ENCODE assay signal across 20 mouse cellular contexts in the genomic region with DNA sequence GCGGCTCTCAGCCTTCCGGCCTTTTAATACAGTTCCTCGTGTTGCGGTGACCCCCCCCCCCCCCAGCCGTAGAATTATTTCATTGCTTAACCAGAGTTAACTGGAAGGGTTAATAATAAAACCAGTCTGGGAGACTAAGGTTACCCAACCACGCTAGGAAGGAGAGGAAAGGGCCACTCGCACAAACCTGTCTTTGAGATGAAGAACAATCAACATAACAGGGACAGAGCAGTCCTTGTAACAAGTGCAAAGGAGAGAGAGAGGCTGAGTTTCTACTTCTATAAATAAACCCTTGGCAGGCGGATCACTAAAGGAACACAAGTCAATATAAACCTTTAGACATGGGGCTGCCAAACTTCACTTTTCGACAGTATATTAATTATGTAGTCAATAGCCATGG. TPM values are rescaled to one million over a fixed set of nuclear protein-coding genes. Genes with fewer than 3 reads are reported as not detected.
DNase-seq lines count a peak whose midpoint lies in the region; ATAC-seq and TF ChIP-seq lines count a peak whose summit lies in the region.
"Had no signal": no experiment of that assay in that cellular context is flagged by ENCODE, and none has a peak within 500 bp of the region (broad histone marks: within the 10 kb centered on the region; RNA-seq: fewer than 3 reads in every experiment).

No protein-coding gene starts in this region.

- no peaks in the 10 kb centered on the region for H3K9me3 ChIP-seq in kidney, embryonic 16.5 days (ENCODE audit: low read length)
- H3K9me3 ChIP-seq: embryonic facial prominence, embryonic 10.5 days; hindbrain, embryonic 10.5 days; midbrain, embryonic 12.5 days had no signal

- TF ChIP-seq CTCF in gastrocnemius, adult 2 months (IDR thresholded peaks at IDR 0.05) = no peak

- peaks cover 23% of the 10 kb centered on the region for H3K36me3 ChIP-seq in kidney, embryonic 16.5 days (ENCODE audit: insufficient read depth, low read length)

- intact Hi-C loops in gastrocnemius, adult 2 months (cut with DNase I) = loop anchor here (10.0 kb wide), 2 partner anchors 313 to 353 kb away; no protein-coding TSS in a partner anchor
- intact Hi-C loops in gastrocnemius, postnatal 36 days (cut with DNase I) = no loop called here

- H3K9ac ChIP-seq in kidney, embryonic 16.5 days (replicated peaks; ENCODE audit: low read length) = no peak overlapping the region
- H3K9ac ChIP-seq: midbrain, embryonic 12.5 days had no signal

- DNase-seq in gastrocnemius, adult 2 months = no peak
- DNase-seq in gastrocnemius, postnatal 36 days = no peak
- peak; percentile 33 for DNase-seq in kidney, adult 18-20 months
- peak; percentile 54 for DNase-seq in lung, postnatal 36 days
- DNase-seq in lung, postnatal 14 days = no peak
- no peak for DNase-seq in frontal cortex, postnatal 25 days (ENCODE audit: low spot score in 2 of 2)
- DNase-seq in thymus, postnatal 4 days = no peak
- DNase-seq: adrenal gland, adult 2 months; cerebellum, adult 8-10 months; gastrocnemius, postnatal 10 days; left cerebral cortex, postnatal 4 days; right cerebral cortex, postnatal 4 days; thymus, adult 2 months had no signal

- H3K4me3 ChIP-seq in gastrocnemius, adult 2 months = peak overlapping the region; percentile 26
- no peak overlapping the region for H3K4me3 ChIP-seq in kidney, embryonic 16.5 days (ENCODE audit: low read length)
- H3K4me3 ChIP-seq: embryonic facial prominence, embryonic 10.5 days; hindbrain, embryonic 10.5 days; midbrain, embryonic 12.5 days had no signal

- H3K27ac ChIP-seq in gastrocnemius, adult 2 months = no peak overlapping the region
- no peak overlapping the region for H3K27ac ChIP-seq in kidney, embryonic 16.5 days (ENCODE audit: low read length)
- H3K27ac ChIP-seq: embryonic facial prominence, embryonic 10.5 days; hindbrain, embryonic 10.5 days; hindbrain, postnatal 0 days had no signal

- H3K27me3 ChIP-seq in kidney, embryonic 16.5 days (ENCODE audit: insufficient read depth, low read length) = peaks cover 15% of the 10 kb centered on the region

- ATAC-seq in kidney, embryonic 16.5 days (ENCODE audit: low FRiP score, low TSS enrichment) = no peak
- ATAC-seq: hindbrain, postnatal 0 days; intestine, postnatal 0 days had no signal

- no peak overlapping the region for H3K4me2 ChIP-seq in kidney, embryonic 16.5 days (replicated peaks; ENCODE audit: low read depth, low read length)
- H3K4me2 ChIP-seq: liver, embryonic 11.5 days; midbrain, embryonic 12.5 days had no signal

- peaks cover 16% of the 10 kb centered on the region; the same call in 1 of the 2 replicates for H3K4me1 ChIP-seq in kidney, embryonic 16.5 days (ENCODE audit: insufficient read depth, low read length)

- 59% methylated on average over 9 of the region's 9 CpGs for WGBS in kidney, embryonic 16.5 days

RNA-seq across cellular contexts. Expression of gene Rpa1, which starts 50.5 kb away (rescaled TPM):
- total RNA-seq in gastrocnemius, adult 2 months (2021) = 10 to 100 TPM; 60.4 to 62.5 TPM
- total RNA-seq in gastrocnemius, postnatal 36 days (2021) = 10 to 100 TPM; 53.7 to 58.5 TPM
- polyA plus RNA-seq in kidney, embryonic 16.5 days (2015; fragmentation: Nextera tagmentation; extraction: Ambion mirVana) = 119 and 129 TPM in 2 replicates

RNA-seq across cellular contexts. Expression of gene Smyd4, which starts 50.6 kb away (rescaled TPM):
- 1 to 10 TPM; 4.0 to 4.3 TPM for total RNA-seq in gastrocnemius, adult 2 months (2021)
- total RNA-seq in gastrocnemius, postnatal 36 days (2021) = 1 to 10 TPM; 2.0 to 3.1 TPM
- polyA plus RNA-seq in kidney, embryonic 16.5 days (2015; fragmentation: Nextera tagmentation; extraction: Ambion mirVana) = 14.9 and 15.3 TPM in 2 replicates

Comparison
In these comparisons a context has a peak if more than half of its experiments do, and no peak if none do; other contexts are left out.
1. DNase-seq: peak in kidney, adult 18-20 months (single experiment) and lung, postnatal 36 days (single experiment); none in gastrocnemius, adult 2 months (single experiment), gastrocnemius, postnatal 36 days (0 of 2), lung, postnatal 14 days (single experiment), frontal cortex, postnatal 25 days (0 of 2) and thymus, postnatal 4 days (single experiment).